Mouse (Mus musculus) limb, embryonic 10.5 days (tissue): ENCODE measurements at regions not wholly inside any gene's neighbourhood (a gene's known extent, or its start where the extent isn't known, plus 50 kb on each side); places are given as distances from the start of the nearest gene placed in this dataset.

Source experiments
- DNase-seq: peaks from one replicate; pipeline ENCODE4 v3.0.0-alpha.2; 2017; ENCODE audit warnings: low spot score
- H3K27ac ChIP-seq: fragments of 300-500 bp; sonication (generic); 2 replicates; pipeline ENCODE4 v1.5.1; 2016; ENCODE audit warnings: mild to moderate bottlenecking
- H3K27me3 ChIP-seq: fragments of 300-500 bp; sonication (generic); 2 replicates; pipeline ENCODE4 v1.6.1; 2016; ENCODE audit warnings: low read depth, mild to moderate bottlenecking; ENCODE audit not compliant: poor library complexity, severe bottlenecking
- H3K36me3 ChIP-seq: fragments of 300-500 bp; sonication (generic); 2 replicates; pipeline ENCODE4 v1.6.1; 2016; ENCODE audit warnings: mild to moderate bottlenecking, moderate library complexity
- H3K4me1 ChIP-seq: fragments of 300-500 bp; sonication (generic); 2 replicates; pipeline ENCODE4 v1.6.1; 2016
- H3K4me3 ChIP-seq: fragments of 300-500 bp; sonication (generic); 2 replicates; pipeline ENCODE4 v1.5.1; 2016; ENCODE audit warnings: mild to moderate bottlenecking, moderate library complexity
- H3K9me3 ChIP-seq: fragments of 300-500 bp; sonication (generic); replicated peaks from 2 replicates; pipeline ENCODE4 v1.6.1; 2016; ENCODE audit warnings: mild to moderate bottlenecking
- WGBS: fragments of 180-500 bp; shearing (Covaris S2); methylation state at CpG from one replicate; pipeline ENCODE4 v1.1.7; 2016; 5-methylcytosine and 5-hydroxymethylcytosine counted together

- Histone ChIP-seq H3K4me1 (peaks cover 7% of the 10 kb centered on the region), H3K27me3 (no peaks in the 10 kb centered on the region), H3K4me3 (no peak overlapping the region), H3K9me3 (no peaks in the 10 kb centered on the region), H3K27ac (peak overlapping the region; percentile 36; the same call in 1 of the 2 replicates), H3K36me3 (no peaks in the 10 kb centered on the region)
- WGBS: 68% methylated on average over 13 of the region's 13 CpGs
- no peak for DNase-seq
These were observed 87.0 kb downstream of the Cog6 start for GRCm38 (mm10) chr3:52929827-52930605.

GRCm38 (mm10) chr3:52927361-52927841 lies 89.6 kb downstream of the Cog6 start:
- Histone ChIP-seq H3K27ac (no peak overlapping the region), H3K27me3 (no peaks in the 10 kb centered on the region), H3K4me3 (no peak overlapping the region), H3K9me3 (no peaks in the 10 kb centered on the region), H3K4me1 (peaks cover 7% of the 10 kb centered on the region), H3K36me3 (no peaks in the 10 kb centered on the region)
- no peak for DNase-seq
- 85% methylated on average over 12 of the region's 12 CpGs for WGBS

DNA sequence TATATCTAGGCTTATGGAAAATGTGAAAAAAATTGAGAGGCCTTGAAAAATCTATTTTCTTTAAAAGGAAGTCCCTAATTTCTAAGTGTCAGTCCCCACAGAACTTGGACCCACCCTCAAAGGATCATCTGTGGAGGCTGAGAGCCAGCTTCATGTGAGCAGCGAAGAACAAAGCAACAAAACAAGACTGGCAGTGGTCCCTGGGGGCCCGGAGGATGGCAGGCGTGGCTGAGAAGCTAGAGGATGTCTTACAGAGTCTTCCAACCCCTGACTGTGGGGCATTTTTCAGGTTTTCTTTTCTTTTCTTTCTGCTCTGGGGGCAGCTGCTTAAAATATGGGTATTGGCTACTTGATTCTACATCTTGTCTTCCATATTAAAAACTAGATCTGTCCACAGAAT lies 90.5 kb downstream of the Cog6 start:
- peaks cover 7% of the 10 kb centered on the region for H3K4me1 ChIP-seq
- no peak for DNase-seq
- H3K36me3 ChIP-seq: no peaks in the 10 kb centered on the region
- H3K27me3 ChIP-seq: no peaks in the 10 kb centered on the region
- H3K9me3 ChIP-seq: no peaks in the 10 kb centered on the region
- no peak overlapping the region for H3K4me3 ChIP-seq
- WGBS: 87% methylated on average over 3 of the region's 3 CpGs
- H3K27ac ChIP-seq: no peak overlapping the region

DNA sequence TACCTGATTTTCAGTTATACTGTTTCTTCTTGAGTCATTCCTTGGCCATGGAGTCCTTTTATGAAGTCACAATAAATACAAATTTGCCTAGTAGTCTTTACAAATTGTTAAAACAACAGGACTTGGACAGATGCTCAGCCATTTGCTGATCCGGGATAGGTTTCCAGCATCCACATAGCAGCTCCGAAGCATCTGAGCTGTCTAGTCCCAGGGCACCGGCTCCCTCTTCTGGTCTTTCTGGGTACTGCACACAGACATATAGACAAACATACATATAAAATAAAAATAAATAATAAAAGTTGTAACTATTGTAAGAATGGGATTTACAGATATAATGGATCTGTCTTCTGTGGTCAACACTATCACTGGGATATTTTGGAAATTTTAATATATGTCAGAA lies 91.8 kb downstream of the Cog6 start:
- Histone ChIP-seq H3K4me3 (no peak overlapping the region), H3K27ac (no peak overlapping the region), H3K4me1 (peaks cover 5% of the 10 kb centered on the region), H3K27me3 (no peaks in the 10 kb centered on the region), H3K36me3 (no peaks in the 10 kb centered on the region), H3K9me3 (no peaks in the 10 kb centered on the region)
- 58% methylated on average over 3 of the region's 3 CpGs for WGBS
- no peak for DNase-seq

GRCm38 (mm10) chr3:52924631-52925030 lies 92.4 kb downstream of the Cog6 start:
- H3K27ac ChIP-seq: no peak overlapping the region
- no peaks in the 10 kb centered on the region for H3K4me1 ChIP-seq
- H3K36me3 ChIP-seq: no peaks in the 10 kb centered on the region
- DNase-seq: no peak
- no peak overlapping the region for H3K4me3 ChIP-seq
- H3K27me3 ChIP-seq: no peaks in the 10 kb centered on the region
- H3K9me3 ChIP-seq: no peaks in the 10 kb centered on the region
- 83% methylated on average over 2 of the region's 2 CpGs for WGBS

DNA sequence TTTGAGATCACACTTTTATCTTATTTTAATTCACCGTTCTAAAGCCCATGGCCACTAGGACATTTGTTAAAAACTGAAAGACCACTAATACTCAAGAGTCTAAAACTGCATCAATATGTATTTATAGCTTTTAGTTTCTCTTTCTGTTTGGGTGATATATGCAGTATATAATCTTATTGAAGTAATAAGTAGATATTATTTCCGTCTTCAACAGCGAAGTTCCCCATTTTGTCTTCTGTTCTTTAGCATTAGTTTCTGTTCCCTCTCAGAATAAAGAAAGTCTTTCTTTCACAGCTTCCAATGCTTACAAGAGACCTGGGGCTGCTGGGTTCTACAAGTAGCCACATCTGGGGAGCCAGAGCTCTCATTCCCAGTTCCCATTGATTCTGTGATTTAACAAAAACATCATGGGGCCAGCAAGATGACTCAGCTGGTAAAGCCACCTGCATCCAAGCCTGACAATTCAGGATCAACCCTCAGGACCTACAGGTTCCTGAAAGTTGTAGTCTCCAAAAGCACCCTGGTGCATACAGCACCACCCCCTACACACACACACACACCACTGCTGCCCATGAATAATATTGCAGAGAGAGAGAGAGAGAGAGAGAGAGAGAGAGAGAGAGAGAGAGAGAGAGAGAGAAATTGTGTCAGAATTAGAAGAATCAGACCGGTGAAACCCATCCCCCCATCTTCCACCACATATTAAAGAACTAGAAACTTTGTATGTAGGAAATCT lies 93.0 kb downstream of the Cog6 start:
- WGBS: 97% methylated on average over 4 of the region's 4 CpGs
- no peaks in the 10 kb centered on the region for H3K9me3 ChIP-seq
- no peaks in the 10 kb centered on the region for H3K4me1 ChIP-seq
- no peak overlapping the region for H3K4me3 ChIP-seq
- H3K36me3 ChIP-seq: no peaks in the 10 kb centered on the region
- H3K27ac ChIP-seq: no peak overlapping the region
- H3K27me3 ChIP-seq: no peaks in the 10 kb centered on the region
- no peak for DNase-seq

DNA sequence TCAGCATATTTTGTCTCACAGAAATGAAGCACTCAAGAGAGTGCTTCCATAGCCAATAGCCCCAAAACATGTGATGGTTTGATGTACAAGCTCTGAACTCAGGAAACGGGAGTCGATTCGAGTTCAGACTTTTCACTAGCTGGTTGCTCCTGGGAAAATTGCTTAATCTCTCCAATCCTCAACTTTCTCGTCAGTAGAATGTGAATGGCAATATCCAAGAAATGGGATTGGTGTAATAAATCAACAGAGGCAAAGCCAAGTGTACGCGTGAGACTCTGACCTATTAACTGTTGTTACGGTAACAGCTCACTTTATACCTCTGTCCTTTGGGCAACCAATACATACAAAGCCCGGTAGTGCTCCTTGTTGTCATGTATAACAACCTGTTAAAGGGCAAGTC lies 94.6 kb downstream of the Cog6 start:
- no peak overlapping the region for H3K4me3 ChIP-seq

GRCm38 (mm10) chr3:52906823-52907564 lies 110.0 kb downstream of the Cog6 start:
- Histone ChIP-seq H3K4me3 (no peak overlapping the region), H3K27ac (no peak overlapping the region), H3K36me3 (no peaks in the 10 kb centered on the region), H3K4me1 (no peaks in the 10 kb centered on the region), H3K9me3 (no peaks in the 10 kb centered on the region), H3K27me3 (no peaks in the 10 kb centered on the region)
- DNase-seq: no peak
- WGBS: 94% methylated on average over 3 of the region's 3 CpGs

More for the DNA sequence above, 94.6 kb downstream of the Cog6 start:
- H3K9me3 ChIP-seq: no peaks in the 10 kb centered on the region
- no peaks in the 10 kb centered on the region for H3K36me3 ChIP-seq
- DNase-seq: no peak
- H3K27me3 ChIP-seq: no peaks in the 10 kb centered on the region
- H3K4me1 ChIP-seq: no peaks in the 10 kb centered on the region
- no peak overlapping the region for H3K27ac ChIP-seq
- WGBS: 90% methylated on average over 8 of the region's 8 CpGs

DNA sequence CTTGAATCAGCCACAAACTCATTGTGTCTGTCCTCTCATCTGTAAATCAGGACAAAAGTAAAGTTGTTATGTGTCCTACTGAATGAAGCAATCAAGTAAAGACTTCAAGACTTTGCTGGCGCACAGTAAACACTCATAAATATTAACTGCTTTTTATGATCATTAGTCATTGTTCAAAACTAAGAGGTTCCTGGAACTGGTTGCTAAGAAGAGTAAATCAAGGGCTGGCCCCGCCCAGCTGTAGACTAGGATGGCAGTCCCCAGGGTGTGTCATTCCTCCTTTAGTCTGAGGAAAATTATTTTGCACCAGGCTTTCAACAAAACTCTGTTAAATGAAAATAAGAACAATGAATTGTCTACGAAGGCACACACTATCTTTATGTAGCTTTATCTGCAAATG lies 113.0 kb downstream of the Cog6 start:
- Histone ChIP-seq H3K4me1 (no peaks in the 10 kb centered on the region), H3K27ac (no peak overlapping the region)

GRCm38 (mm10) chr3:52897665-52898064 lies 119.4 kb downstream of the Cog6 start:
- Histone ChIP-seq H3K27ac (no peak overlapping the region), H3K27me3 (no peaks in the 10 kb centered on the region), H3K4me3 (no peak overlapping the region), H3K36me3 (no peaks in the 10 kb centered on the region), H3K4me1 (no peaks in the 10 kb centered on the region), H3K9me3 (no peaks in the 10 kb centered on the region)
- 57% methylated on average over 4 of the region's 4 CpGs for WGBS
- no peak for DNase-seq

More for the DNA sequence above, 113.0 kb downstream of the Cog6 start:
- WGBS: 90% methylated on average over 3 of the region's 3 CpGs
- Histone ChIP-seq H3K36me3 (no peaks in the 10 kb centered on the region), H3K27me3 (no peaks in the 10 kb centered on the region), H3K9me3 (no peaks in the 10 kb centered on the region), H3K4me3 (no peak overlapping the region)
- DNase-seq: no peak

DNA sequence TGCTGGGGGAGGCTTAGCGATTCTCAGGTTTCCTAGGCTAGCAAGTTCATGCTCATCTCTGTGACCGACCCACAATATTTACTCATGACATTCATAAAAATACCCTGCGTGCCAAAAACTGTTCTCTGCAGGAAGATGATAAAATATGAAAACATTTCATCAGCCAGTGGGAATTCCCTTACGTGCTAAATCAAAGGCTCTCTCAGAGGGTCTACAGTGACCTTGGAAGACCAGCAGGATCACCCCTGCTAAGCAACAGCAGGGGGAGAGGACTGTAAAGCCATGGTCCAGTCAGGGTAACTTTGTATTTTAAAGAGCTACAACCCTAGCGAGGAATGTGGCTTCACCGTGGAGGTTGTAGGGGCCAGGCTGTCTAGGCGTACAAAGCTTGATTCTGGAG lies 120.6 kb downstream of the Cog6 start:
- Histone ChIP-seq H3K36me3 (no peaks in the 10 kb centered on the region), H3K4me3 (no peak overlapping the region), H3K27ac (no peak overlapping the region), H3K27me3 (no peaks in the 10 kb centered on the region), H3K9me3 (no peaks in the 10 kb centered on the region), H3K4me1 (no peaks in the 10 kb centered on the region)
- WGBS: 93% methylated on average over 7 of the region's 7 CpGs
- DNase-seq: no peak

DNA sequence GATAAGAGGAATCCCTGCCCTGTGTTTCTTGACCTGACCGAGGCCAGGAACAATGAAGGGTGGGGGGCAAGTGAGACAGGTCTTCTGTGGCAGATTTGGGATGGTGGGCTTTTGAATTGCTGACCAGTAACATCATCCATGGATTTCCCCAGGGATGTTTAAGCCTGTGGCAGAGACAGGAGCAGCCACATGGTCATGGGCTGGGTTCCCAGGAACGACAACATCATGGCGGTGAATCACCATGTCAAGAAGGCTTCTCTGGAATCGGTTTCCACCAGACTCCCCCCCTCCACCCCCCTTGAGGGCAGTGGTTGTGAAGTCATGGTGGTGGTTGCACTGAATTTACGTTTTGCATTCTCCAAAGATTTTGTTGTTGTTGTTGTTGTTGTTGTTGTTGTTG lies 121.3 kb downstream of the Cog6 start:
- DNase-seq: no peak
- Histone ChIP-seq H3K4me1 (no peaks in the 10 kb centered on the region), H3K36me3 (no peaks in the 10 kb centered on the region), H3K27me3 (no peaks in the 10 kb centered on the region), H3K4me3 (no peak overlapping the region), H3K27ac (no peak overlapping the region), H3K9me3 (no peaks in the 10 kb centered on the region)
- WGBS: 91% methylated on average over 5 of the region's 5 CpGs

DNA sequence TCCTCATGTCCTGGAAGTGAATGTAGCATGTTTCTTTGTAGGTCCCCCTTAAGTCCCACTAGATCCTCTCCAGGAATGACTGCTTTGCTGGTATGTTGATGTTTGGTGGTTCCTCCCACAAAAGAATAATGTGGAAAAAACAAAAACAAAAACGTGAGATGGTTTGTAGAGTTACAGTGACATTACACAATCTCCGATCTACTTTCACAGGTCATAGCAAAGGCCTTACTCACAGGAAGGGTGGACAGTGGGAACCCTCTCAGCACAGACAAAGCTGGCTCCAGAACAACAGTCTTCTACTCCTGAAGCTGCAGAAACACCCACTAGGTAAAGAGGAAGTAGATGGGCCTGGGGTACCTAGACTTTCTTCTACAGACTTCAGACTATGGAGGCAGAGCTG lies 122.2 kb downstream of the Cog6 start:
- Histone ChIP-seq H3K27me3 (no peaks in the 10 kb centered on the region), H3K36me3 (no peaks in the 10 kb centered on the region), H3K4me3 (no peak overlapping the region), H3K4me1 (no peaks in the 10 kb centered on the region), H3K27ac (no peak overlapping the region), H3K9me3 (no peaks in the 10 kb centered on the region)
- WGBS: 94% methylated on average over 2 of the region's 2 CpGs
- DNase-seq: no peak
